Mouse (Mus musculus) erythroid progenitor cell, adult 5-6 weeks (primary cell): ENCODE data around the gene Hgf. TPM values are rescaled to one million over a fixed set of nuclear protein-coding genes. Genes with fewer than 3 reads are reported as not detected.

Experiments
- ATAC-seq: replicated peaks from 2 replicates; pipeline ENCODE4 v1.8.0; 2016; ENCODE audit warnings: moderate number of reproducible peaks, mild to moderate bottlenecking, moderate TSS enrichment, inconsistent platforms; ENCODE audit not compliant: poor library complexity, low FRiP score, severe bottlenecking
- total RNA-seq, 2 experiments: library from RNA; stranded (forward) in 1 of 2; stranded (reverse) in 1 of 2; fragments of 150-400 nt in 1 of 2; fragments of 186-747, 209-891 nt in 1 of 2; gene quantifications; 2 replicates each; pipeline versions ENCODE4 v1.2.3 to v1.2.4; 2015 to 2017; ENCODE audit warnings: low replicate concordance in 2 of 2

The Hgf gene
- 3.2 and 8.4 TPM in 2 replicates for total RNA-seq (2015; ENCODE audit: low replicate concordance)
- total RNA-seq (2017; ENCODE audit: low replicate concordance), result 1.1 and 4.6 TPM in 2 replicates

DNA sequence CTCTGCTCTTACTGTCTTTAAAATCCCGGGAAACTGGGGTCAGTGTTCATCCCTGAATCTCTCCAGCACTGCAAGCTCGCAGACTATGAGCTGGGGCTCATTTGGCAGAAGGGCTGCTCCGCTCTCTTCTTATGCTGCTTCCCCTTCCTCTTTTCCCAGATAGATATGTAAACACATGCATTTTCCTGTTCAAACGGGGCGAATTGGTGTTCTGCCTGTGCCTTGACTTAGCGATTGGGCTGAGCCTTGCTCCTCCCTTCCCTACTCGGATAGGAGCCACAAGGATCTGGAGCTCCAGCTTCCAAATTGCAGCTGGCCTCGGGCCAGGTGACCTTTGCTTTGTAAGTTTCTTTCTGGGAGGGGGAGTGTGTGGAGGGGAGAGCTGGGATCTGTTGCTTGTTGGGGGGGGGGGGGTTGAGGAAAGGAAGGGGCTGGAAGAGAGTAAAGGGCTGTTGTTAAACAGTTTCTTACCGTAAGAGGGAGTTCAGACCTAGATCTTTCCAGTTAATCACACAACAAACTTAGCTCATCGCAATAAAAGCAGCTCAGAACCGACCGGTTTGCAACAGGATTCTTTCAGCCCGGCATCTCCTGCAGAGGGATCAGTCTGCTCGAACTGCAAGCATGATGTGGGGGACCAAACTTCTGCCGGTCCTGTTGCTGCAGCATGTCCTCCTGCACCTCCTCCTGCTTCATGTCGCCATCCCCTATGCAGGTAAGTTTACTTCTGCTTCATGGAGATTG, at the start of gene Hgf:
Hgf (plus strand) TSS at position 192 of the 744 bp plus-strand sequence.
- ATAC-seq, result 0 out of 2 replicates have a peak, but pooled peaks have one; percentile 14

DNA sequence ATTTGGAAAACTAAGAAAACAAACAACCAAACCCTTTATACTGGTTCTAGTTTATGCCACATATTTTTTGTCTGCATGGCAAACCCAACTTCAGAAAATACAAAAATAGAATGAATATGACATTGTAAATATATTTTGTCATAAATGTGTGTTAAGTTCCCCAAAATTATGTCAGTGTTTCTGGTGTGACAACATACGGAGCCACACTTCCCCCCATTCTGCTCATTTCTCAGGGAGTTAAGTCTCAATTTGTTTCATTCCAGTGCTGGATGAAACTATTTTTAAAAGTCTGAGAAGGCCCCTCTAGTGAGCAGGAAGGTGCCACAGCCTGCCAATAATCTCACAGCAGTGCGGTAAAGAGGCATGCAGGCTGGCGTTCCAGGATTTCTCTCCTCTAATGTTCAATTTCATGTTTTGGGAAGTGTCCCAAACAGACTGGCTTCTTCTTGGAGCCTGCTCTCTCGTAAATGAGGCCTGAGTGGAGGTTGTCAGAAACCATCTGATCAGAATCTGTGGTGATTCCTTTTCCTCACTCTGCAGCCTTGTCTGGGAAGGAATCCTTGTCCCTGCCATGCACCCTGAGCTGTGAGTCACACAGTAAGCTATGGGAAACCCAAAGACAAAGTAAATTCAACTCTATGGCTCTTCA, 46.5 kb upstream of the Hgf start:
- no peak for ATAC-seq

DNA sequence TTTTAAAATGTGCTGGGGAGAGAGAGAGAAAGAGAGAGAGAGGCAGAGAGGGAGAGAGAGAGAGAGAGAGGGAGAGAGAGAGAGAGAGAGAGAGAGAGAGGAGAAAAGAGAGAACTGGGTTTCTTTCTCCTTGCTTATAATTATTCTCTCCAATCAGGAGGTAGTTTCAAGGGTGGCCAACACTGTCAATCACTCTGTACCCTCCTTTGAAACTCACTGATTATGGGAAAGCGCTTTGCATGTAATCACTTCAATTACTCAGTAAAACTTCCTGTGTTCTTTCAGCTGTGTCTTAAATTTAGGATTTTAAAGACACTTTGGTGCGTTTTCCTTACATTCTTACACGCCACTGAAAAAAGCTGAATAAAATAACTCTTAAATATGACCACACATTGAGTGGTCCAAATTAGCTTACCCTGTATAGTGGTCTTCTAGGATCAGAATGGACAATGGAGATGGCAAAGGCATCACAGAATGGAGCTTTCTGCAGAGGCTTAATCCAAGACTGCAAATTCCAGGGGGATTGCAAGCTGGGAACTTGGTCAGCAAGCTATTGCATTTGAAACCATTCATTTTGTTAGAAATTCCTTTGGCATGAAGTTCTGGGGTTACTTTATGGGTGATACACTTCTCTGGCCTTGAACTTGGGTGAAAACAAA, 21.5 kb upstream of the Hgf start:
- no peak for ATAC-seq

DNA sequence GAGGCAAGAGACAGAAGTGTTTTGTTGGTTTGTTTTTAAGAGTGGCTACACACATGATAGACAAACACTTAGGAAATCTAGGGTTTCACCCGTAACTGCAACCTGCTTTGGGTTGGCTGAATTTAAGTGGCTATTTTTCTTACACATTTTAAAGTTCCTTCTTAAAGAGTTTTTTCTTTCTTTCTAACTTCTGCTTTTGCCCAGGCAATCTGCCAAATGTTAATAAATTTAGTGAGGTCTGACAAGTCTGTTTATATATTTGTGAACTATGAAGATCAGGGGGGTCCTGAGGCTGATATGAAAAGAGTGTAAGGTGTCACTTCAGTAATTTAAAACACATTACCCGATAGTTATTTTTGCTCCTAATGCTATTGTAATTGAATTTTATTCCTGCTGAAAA, 15.2 kb upstream of the Hgf start:
- no peak for ATAC-seq

DNA sequence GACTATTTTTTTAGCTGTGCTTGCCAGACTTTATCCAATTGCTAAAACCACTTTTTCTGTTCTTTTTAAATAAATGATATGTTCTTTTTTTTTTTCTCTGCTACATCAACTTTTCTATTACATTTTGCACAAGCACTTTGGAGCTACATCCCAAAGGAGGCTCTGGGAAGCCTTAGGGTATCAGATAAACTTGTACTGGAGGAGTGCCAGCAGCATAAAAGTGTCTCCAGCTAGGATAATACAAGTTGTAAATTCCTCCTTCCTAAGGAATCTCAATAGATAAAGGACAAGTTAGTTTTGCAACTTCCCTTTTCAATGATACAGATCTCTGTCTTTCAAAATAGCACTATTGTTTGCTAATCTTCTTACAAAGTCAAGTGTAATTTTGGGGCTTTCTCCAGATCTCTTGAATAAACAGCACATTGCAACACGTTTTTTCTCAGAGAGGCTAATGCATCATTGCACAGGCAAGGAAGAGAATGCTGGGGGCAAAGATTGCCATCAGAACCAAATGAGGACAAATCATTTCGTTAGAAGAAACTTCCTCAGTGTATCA, 11.7 kb upstream of the Hgf start:
- ATAC-seq, result no peak

GRCm38 (mm10) chr5:16547490-16547889, 5.8 kb upstream of the Hgf start:
- ATAC-seq, result no peak

DNA sequence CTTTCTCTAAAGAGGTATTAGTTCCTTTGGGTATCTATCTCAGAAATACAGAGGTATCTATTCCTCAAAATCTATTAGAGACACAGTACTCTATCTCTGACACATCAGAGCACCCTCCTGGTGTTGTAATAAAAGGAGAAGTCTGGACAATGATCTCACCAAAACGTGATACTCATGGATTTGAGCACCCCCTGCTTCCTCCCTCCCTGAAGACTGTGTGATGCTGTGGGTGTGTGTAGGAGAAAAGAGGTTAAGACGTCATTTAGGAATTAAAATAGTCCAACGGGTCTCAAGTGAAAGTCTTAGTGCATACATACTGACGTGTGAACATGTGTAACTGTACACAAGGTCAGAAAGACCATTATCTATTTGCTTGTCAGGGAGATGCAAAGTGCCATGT, 648 bp upstream of the Hgf start:
- no peak for ATAC-seq

GRCm38 (mm10) chr5:16560247-16560646, 7.0 kb downstream of the Hgf start:
- ATAC-seq, result no peak

- ATAC-seq, result no peak
Measured at GRCm38 (mm10) chr5:16568997-16569396, 15.7 kb downstream of the Hgf start.

DNA sequence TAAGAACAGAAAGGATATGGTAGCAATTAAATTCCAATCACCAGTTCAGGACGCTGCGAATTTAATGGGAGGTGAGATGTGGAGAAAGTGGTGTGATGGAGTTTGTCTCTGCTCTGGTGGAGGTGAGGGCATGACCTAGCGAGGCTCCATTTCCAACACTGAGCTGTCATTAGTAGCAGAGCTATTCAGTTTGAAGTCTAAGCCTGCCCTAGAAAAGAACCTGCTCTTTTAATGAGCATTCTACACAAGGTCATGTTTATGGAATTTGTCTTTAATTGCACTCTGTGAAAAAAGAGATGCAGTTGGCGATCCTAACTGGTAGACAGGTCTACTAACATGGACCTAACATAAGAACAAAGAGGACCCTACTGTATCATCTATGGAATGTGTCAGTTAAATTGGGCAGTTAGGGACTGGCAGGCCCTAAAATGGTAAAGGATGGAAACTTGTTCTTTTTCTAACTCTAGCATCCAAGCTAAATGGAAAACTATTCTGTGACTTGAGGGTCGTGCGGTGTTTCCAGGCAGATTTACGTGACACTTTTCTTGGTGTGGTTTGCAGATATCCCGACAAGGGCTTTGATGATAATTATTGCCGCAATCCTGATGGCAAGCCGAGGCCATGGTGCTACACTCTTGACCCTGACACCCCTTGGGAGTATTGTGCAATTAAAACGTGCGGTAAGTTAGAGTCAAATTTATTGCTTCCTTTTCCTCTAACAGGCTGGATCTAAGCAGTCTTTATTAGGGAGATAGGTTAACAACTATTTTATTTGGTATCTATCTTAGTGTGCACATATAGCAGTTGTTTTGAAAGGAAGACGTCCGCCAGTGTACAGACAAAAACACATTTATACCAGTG, 24.8 kb downstream of the Hgf start:
- ATAC-seq, result no peak

- no peak for ATAC-seq
Measured at GRCm38 (mm10) chr5:16595699-16596098, 42.4 kb downstream of the Hgf start.

GRCm38 (mm10) chr5:16597996-16598395, 44.7 kb downstream of the Hgf start:
- ATAC-seq, result no peak

DNA sequence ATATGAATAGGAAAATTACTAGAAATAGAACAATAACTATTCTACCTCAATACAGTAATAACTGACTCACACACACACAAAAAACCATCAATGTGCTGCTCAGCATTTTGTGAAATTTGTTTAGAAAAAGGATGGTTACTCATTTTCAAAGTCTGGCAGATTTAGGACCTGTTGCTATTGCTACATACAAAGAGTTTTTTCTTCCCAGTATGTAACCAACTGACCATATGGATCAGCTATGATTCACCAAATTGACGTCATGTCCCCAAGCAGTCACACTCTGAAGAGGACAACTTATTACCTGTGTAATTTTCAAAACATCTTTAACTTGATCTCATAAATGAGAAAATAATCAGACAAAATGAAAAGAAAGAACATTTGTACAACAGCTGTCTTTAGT, 48.2 kb downstream of the Hgf start:
- ATAC-seq, result no peak

DNA sequence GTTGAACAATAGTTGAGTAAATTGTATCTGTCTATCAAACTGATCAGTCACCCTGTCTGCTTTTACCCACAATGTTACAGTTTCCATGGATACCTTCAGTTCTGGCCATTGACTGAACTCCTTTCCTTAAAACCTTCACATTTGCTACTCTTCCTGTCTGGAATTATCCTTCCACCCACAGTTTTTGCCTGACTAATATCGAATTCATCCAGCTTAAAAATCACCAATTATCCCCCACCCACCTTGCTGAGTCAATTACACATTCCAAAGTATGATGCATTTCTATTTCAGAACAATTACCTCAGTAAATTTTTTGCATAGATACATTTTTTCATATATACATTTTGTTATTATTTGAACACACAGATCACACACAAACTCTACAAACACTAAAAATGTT, 79.7 kb downstream of the Hgf start:
- ATAC-seq, result no peak

- ATAC-seq, result no peak
Measured at GRCm38 (mm10) chr5:16646417-16646816, 93.1 kb downstream of the Hgf start.

GRCm38 (mm10) chr5:16647701-16648100, 94.4 kb downstream of the Hgf start:
- no peak for ATAC-seq

- no peak for ATAC-seq
Measured at GRCm38 (mm10) chr5:16650240-16650639, 96.9 kb downstream of the Hgf start.

GRCm38 (mm10) chr5:16654022-16654421, 100.7 kb downstream of the Hgf start:
- no peak for ATAC-seq
